Mouse (Mus musculus) left cerebral cortex, postnatal 36 days (tissue): Measurements from ENCODE around the gene Hist1h4b. TPM values are rescaled to one million over a fixed set of nuclear protein-coding genes. Genes with fewer than 3 reads are reported as not detected.
"Not testable (repeated sequence)": the region's sequence is repeated elsewhere in the genome, so short reads cannot be mapped to it uniquely, and the experiment has no call there.

Experiments
- DNase-seq, 2 experiments: peaks; one replicate each; pipeline ENCODE4 v3.0.0; 2021 to 2022; ENCODE audit warnings: low spot score in 2 of 2, mixed read lengths in 1 of 2
- intact Hi-C: fragments of 180-260 bp; cut with DNase I; formaldehyde crosslinking; loops from one replicate; pipeline ENCODE4 v1.15.1; 2025
- total RNA-seq, 2 experiments: library from RNA; stranded (reverse); gene quantifications; 2 replicates each; pipeline ENCODE4 v1.2.3; 2021

The Hist1h4b gene
- total RNA-seq, 2 experiments from 2014 or later, result 87.5 to 90.3 TPM

DNA sequence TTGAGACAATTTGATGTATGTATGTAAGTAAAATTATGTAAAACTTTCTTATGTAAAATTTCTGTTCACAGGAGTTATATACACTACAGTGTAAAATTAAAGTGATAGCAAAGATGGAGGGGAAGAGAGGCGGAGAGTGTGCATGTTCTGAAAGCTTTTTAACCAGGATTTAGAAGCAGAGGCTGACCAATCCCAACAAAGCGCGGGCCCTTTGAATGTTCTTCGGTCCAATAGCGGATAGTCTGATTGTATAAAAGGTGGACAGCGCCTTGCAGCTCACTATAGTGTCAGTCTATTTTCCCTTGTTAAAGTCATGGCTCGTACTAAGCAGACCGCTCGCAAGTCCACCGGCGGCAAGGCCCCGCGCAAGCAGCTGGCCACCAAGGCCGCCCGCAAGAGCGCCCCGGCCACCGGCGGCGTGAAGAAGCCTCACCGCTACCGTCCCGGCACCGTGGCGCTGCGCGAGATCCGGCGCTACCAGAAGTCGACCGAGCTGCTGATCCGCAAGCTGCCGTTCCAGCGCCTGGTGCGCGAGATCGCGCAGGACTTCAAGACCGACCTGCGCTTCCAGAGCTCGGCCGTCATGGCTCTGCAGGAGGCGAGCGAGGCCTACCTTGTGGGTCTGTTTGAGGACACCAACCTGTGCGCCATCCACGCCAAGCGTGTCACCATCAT, 4.6 kb upstream of the Hist1h4b start, which contains the start of gene Hist1h3b:
TSS of gene Hist1h3b (plus strand) at position 201 of the 675 bp plus-strand sequence.
- intact Hi-C loops, result not testable (repeated sequence)
- DNase-seq, result peak; percentile 88 to 92

DNA sequence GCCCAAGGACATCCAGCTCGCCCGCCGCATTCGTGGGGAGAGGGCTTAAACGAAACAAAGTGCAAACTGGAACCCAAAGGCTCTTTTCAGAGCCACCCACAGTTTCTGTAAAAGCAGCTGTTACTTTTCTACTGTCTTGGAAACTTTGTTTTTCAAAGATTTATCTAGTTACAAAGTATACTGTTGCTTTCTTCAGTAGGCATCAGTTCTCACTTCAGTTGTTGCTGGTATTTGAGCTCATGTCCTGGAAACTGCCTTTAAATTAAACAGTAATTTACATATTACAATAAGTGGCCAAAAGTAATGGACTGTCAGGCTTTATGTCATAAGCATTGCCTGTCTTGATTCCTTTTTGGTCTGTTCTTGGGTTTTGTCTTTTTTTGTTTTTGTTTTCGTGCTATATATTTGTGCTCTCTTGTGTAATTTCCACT, 4.1 kb upstream of the Hist1h4b start:
- intact Hi-C loops, result no loop called here

DNA sequence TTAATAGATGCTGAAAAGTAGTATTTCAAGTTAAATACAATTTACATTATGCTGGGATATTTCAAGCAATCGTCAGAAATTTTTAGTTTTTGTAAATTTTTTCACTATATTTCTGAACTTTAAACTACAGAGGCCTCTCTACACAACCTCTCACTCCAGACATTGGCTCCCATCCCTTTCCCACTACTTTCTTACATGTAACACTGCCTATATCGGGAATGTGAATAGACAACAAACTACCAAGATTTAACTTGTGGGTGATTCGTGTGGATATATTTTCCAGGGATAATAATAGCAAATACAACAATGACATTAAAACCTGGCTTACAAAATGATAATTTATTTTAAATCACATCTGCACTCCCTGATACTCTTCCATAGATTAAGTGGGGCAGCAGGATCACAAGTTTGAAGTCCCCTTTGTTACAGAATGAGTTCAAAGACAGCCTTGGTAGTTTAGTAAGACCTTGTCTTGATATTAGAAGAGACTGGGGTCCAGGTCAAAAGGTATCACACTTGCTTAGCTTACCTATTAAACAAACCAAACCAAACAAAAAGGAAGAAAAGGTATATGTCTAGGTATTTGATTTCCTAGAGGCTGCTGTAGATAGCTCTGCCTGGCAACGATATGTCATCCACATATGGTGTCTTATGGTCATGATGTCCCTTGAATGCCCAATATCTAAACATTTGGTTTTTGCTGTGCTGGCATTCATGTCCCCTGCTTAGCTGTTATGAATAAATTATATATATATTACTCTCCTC, 3.3 kb upstream of the Hist1h4b start:
- DNase-seq, result no peak
- intact Hi-C loops, result no loop called here

More for the DNA sequence above, 4.1 kb upstream of the Hist1h4b start:
- DNase-seq, result no peak

DNA sequence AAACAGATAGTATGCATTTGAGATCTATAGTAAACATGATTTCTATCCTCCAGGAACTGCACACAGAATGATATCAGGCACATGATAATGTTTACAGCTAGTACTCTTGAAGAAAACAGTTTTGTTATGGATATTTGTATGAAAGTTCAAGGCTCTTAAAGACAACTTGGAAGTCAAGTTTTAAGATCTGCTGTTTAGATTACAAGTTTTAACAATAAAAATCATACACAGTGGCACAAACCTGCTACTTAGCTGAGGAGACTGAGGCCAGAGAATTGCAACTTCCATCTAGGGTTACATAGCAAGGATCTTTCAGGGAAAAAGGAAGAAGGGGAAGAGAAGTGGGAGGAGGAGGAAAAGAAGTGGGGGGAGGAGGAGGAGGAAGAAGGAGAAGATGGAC, 1.8 kb upstream of the Hist1h4b start:
- intact Hi-C loops, result loop anchor here (5.0 kb wide), 1 partner anchor 1718 kb away; the partner anchor contains the start of genes Hist1h2ah and Hist1h2bk
- DNase-seq, result no peak

DNA sequence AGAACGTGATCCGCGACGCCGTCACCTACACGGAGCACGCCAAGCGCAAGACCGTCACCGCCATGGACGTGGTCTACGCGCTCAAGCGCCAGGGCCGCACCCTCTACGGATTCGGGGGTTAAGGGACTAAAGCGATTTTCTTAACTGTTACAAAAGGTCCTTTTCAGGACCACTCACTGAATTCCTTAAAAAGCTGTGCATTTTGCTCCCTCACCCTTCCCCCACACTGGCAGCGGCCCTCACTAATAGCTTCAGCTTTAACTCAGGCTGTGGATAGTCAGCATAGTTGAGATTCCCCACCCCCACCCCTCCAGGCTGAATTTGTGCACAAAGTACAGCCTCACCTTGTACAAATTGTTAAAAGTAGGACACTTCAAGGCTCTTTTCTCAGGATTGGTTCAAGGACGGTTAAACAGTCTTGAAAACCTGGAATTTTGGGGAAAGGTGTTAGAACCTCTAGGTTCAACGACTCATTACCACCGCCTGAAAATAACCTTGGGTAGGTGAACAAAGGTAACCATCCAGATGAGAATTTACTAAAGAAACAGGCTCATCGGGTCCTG, 479 bp downstream of the Hist1h4b start:
- intact Hi-C loops, result loop anchor here (5.0 kb wide), 1 partner anchor 1720 kb away; the partner anchor contains the start of genes Hist1h2ah and Hist1h2bk
- DNase-seq, result no peak

DNA sequence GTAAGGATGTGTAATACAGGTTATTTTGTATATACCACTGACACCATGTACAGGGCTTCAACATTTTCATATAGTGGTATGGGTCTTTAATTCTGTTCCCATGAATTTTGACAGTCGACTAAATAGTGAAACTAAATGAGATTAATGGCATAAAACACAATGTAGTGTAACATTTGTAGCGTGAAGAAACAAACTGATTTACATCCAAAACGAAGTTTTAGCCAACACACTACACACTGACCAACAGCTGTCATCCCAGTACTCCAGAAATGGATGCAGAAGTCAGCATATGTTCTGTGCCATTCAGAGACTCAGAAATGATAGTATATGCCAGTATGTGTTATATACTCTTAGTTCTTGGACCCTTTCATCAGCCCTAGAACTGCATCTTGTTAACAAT, 1.1 kb downstream of the Hist1h4b start:
- DNase-seq, result no peak
- intact Hi-C loops, result loop anchor here (5.0 kb wide), 1 partner anchor 1721 kb away; the partner anchor contains the start of genes Hist1h2ah and Hist1h2bk

DNA sequence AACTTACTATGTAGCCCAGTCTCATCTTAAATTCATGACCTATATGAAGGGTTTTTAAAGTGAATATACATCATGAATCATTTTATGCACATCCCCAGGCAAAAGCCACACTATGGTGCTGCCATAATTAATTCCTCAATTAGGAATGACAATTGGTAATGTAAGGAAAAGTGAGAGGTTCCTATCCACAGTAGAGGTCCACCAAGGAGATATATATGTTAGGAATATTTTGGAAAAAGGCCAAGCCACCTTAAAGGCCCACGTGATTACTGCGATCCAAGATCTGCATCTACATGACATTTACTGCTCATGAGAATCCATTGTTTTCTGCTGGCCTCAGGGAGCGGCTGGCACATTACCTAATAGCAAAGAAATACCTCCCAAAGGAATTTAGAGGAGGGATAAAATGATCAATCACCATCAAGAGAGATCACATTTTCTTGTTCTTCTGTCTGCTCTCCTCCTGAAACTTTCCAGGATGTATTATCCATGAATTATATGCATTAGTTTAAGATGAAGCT, 2.5 kb downstream of the Hist1h4b start:
- intact Hi-C loops, result loop anchor here (5.0 kb wide), 1 partner anchor 1722 kb away; the partner anchor contains the start of genes Hist1h2ah and Hist1h2bk
- no peak for DNase-seq

DNA sequence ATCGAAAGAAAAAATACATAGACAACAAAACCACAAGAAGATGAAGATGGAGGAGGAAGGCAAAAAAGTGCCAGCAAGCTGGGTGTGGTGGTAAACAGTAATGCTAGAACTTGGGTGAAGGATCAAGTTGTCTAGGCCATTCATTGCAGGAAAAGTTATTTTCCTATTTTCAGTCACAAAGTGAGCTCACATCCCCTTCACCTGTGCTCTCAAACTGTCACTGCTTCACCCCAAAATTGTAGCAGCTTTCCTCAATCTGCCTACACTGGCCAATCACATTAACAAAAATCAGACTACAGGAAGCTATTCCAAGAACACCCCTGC, 3.1 kb downstream of the Hist1h4b start:
- intact Hi-C loops, result loop anchor here (5.0 kb wide), 1 partner anchor 1723 kb away; the partner anchor contains the start of genes Hist1h2ah and Hist1h2bk

DNA sequence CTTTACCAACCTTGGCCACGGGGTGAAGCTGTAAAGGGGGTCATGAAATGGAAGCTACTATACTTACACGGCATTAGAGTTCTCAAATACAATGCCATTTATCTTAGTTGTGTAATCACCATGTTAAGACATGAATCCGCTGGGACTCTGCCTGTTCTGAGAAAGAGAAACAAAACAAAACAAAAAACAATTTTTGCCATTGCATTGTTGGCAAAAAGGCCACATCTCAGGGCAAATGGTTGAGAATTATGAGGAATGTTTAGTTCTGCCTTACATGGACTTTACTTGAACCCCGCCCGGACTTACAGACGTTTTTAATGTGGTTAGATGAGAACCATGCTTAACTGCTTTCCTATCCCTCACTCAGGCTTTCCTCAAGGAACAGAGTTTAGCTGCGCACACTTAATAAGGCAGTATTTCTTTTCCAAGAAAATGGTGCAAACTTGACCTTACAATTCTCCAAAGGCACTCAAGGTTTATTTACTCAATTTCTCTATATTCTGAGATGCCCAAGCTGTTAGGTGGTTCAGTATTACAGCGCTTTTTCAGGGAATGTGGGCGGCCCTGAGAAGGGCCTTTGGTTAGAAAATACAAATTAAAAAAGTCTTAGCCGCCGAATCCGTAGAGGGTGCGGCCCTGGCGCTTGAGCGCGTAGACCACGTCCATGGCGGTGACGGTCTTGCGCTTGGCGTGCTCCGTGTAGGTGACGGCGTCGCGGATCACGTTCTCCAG, 3.6 kb downstream of the Hist1h4b start:
- intact Hi-C loops, result no loop called here
- no peak for DNase-seq

More for the DNA sequence above, 3.1 kb downstream of the Hist1h4b start:
- DNase-seq, result no peak

DNA sequence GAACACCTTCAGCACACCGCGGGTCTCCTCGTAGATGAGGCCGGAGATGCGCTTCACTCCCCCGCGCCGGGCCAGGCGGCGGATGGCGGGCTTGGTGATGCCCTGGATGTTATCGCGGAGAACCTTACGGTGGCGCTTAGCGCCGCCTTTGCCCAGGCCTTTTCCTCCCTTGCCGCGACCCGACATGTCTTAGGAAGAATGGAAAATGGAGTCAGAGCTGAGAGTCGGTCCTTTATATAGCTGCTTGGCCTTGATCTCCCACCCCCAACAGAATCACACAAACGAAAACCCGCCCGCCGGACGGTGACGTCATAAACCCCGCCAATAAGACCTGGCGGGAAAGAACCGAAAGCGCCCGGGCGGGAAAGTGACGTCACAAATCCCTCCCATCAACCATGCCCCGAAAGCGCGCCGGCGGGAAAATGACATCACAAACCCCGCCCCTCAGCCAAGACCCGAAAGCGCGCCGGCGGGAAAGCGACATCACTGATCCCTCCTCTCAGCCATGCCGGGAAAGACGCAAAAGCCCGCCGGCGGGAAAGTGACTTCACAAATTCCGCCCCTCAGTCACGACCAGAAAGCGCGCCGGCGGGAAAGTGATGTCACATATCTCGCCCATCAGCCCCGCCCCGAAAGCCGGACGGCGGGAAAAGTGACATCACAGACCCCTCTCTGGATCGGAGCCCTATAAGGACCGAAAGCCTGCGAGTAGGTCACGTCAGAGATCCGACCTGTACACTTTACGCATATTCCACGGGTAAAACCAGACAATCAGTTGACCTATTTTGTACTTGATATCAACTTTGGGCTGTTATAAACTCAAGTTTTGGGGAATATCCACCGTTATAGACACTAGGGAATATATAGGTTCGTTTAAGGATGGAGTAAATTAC, 4.4 kb downstream of the Hist1h4b start, which contains the start of gene Hist1h4a:
TSS of gene Hist1h4a (minus strand) at position 259 of the 893 bp plus-strand sequence.
- intact Hi-C loops, result no loop called here
- peak; percentile 97 to 98 for DNase-seq

DNA sequence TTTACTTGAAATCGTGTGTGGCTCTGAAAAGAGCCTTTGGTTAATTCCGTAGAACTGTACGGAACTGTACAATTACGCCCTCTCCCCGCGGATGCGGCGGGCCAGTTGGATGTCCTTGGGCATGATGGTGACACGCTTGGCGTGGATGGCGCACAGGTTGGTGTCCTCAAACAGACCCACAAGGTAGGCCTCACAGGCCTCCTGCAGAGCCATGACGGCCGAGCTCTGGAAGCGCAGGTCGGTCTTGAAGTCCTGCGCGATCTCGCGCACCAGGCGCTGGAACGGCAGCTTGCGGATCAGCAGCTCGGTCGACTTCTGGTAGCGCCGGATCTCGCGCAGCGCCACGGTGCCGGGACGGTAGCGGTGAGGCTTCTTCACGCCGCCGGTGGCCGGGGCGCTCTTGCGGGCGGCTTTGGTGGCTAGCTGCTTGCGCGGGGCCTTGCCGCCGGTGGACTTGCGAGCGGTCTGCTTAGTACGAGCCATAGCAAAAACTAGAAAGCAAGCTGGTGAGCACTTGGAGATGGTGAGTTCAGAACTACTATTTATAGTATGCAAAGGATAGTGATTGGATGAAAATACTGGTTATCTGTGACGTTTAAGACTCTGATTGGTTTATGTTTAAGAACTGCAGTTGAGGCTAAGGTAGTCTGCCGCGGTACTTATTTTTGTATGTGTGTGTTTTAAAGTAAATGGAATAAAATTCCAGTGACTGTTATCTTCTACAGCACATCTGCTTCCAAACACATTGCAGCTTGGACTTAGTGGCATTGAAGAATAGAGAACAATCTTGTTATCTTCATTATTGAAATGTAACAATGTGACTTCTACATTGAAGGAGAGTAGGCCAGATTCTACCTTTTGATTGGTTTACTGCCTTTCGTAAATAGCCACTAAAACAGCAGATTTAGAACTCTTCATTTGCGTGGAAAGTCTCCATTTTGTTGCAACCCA, 5.3 kb downstream of the Hist1h4b start, which contains the start of gene Hist1h3a:
TSS of gene Hist1h3a (minus strand) at position 516 of the 951 bp plus-strand sequence.
- intact Hi-C loops, result not testable (repeated sequence)

DNA sequence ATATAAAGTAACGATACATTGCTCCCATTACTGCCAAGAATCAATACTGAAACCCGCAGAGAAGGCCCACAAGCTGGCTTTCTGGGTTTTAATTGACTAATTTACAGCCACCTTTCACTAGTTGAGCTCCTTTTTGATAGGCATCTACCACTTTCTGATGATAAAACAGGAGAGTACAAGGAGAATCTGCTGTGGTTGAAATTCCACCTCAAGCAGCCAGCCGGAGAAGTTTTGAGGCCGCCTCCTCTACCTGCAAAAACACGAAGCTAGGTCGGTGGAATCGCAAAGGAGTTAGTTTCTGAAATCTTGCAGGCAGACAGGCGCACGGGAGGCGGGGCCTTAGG, 6.4 kb downstream of the Hist1h4b start:
- no peak for DNase-seq
- intact Hi-C loops, result no loop called here

More for the DNA sequence above, 5.3 kb downstream of the Hist1h4b start, which contains the start of gene Hist1h3a:
- peak; percentile 52 to 53 for DNase-seq

DNA sequence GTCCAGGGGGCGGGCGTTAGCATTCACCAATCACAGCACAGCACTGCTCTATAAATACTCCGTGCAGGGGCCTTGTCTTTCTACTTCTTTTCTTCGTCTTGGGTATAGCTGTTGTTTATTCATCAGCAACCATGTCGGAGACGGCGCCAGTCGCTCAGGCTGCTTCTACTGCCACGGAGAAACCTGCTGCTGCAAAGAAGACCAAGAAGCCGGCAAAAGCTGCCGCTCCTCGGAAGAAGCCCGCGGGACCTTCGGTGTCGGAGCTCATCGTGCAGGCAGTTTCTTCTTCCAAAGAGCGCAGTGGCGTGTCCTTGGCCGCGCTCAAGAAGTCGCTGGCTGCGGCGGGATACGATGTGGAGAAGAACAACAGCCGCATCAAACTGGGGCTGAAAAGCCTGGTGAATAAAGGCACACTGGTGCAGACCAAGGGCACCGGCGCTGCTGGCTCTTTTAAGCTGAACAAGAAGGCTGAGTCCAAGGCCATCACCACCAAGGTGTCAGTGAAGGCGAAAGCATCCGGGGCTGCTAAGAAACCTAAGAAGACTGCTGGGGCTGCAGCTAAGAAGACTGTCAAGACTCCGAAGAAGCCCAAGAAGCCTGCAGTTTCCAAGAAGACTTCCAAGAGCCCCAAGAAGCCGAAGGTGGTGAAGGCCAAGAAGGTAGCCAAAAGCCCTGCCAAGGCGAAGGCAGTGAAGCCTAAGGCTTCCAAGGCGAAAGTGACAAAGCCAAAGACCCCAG, 6.9 kb downstream of the Hist1h4b start, which contains the start of gene Hist1h1a:
TSS of gene Hist1h1a (plus strand) at position 81 of the 738 bp plus-strand sequence.
- DNase-seq, result peak; percentile 81 to 83
- intact Hi-C loops, result no loop called here

DNA sequence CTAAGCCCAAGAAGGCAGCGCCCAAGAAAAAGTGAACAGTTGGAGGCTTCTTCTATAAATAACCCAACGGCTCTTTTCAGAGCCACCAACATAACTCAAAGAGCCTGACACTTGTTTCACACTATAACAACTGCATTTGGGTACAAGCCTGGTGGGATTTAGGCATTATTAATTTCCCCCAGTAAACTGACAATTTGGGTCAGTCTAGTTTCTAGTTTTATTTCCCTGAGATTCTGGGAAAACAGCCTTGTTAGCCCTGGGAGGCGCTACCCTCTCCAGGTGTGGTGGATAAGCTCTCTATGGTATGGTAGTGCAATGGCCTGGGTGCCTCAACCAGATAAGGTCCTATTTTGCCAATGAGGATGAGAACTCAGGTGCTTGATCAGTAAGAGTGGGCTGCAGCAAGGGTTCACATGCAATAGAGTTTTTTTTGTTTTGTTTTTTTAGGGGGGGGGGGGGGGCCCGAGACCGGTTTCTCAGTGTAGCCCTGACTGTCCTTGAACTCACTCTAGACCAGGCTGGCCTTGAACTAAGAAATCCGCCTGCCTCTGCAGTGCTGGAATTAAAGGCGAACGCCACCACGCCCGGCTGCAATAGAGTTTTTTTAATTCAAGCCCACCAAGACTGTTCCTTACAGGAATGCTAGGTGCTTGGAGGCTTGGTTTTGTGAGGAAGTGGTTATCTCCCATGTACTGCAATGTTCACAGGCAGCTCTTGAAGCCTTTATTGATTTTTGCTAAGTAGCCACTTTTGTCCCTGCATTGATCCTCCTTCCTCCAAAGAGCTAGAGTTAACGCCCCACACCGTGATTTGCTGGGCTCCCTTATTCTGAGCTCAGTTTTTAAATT, 7.7 kb downstream of the Hist1h4b start:
- no peak for DNase-seq
- intact Hi-C loops, result no loop called here

DNA sequence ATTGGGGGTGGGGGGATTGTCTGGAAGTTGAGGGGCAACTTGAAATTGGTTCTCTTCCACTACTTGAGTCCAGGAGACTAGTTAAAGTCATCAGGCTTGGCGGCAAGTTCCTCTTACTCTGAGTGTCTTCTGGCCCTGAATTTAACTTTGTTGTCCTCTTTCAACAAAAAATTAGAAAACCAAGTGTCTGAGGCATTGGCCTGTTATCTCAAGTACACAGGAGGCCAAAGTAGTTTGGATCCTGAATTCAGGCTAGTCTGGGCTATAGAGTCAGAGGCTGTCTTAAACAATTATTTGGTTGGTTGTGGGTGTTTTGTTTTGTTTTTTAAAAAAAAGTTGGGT, 8.3 kb downstream of the Hist1h4b start:
- no peak for DNase-seq
- intact Hi-C loops, result no loop called here

DNA sequence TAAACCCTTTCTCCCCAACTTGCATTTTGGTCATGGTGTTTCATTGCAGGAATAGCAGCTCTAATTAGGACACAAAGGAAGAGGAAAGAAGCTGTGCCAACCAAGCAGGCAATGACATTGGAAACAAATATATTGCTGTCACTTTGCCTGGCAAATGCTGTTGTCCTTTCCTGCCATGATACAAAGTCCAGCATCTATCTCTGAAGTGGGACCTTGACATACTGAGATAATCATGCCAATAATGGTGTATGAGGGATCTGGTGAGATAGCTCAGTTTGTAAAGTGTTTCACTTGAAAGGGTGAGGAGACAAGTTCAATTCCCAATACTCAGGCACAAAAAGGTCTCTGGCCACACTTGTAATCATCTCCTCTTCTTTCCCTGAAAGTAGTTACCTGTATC, 10.0 kb downstream of the Hist1h4b start:
- intact Hi-C loops, result no loop called here

More for the DNA sequence above, 10.0 kb downstream of the Hist1h4b start:
- DNase-seq, result no peak
